Mouse (Mus musculus): Measurements from ENCODE around the gene Vmn2r52. TPM values are rescaled to one million over a fixed set of nuclear protein-coding genes. Genes with fewer than 3 reads are reported as not detected.

Vmn2r52 gene
- under 1 TPM; 0.06 to 0.09 TPM for total RNA-seq (2023)

GRCm38 (mm10) chr7:10176473-10176872 lies at the start of gene Vmn2r52:
Gene Vmn2r52, minus strand, starts transcription at chr7:10176573.

DNA sequence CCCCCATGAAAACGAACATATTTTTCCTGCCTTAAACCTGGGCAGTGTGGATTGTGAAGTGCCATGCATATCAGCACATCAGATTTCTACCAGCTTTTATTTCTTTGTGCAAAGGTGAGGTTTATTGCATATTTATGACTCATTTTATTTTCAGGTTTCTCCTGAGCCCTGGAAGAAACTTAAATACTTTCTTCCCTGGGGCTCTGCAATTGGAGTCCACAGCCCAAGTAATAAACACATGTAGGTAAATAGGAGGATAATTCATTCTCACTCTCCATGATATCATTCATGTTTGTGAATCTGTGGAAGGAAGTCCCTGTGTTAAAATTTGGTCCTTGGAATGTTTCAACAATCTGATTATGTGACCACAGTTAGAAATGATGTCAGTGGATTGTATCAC lies 70.7 kb downstream of the Vmn2r52 start, which contains the start of gene Vmn2r51:
TSS of gene Vmn2r51 (minus strand) at position 101 of the 400 bp plus-strand sequence.

Other genes starting within 250 kb of the Vmn2r52 start
- gene Vmn2r48, start 223.0 kb downstream of the Vmn2r52 start, total RNA-seq (2023): not detected
- not detected for gene Vmn2r49, start 184.3 kb downstream of the Vmn2r52 start, total RNA-seq (2023)
- not detected for gene Vmn2r50, start 123.3 kb downstream of the Vmn2r52 start, total RNA-seq (2023)
- not detected for gene Vmn2r51, start 70.8 kb downstream of the Vmn2r52 start, total RNA-seq (2023)
- gene Vmn1r66, start 101.4 kb upstream of the Vmn2r52 start, total RNA-seq (2023): not detected

All from T-cell, adult 66 days (primary cell).